Mouse (Mus musculus): ENCODE results near the gene Heatr4. TPM values are rescaled to one million over a fixed set of nuclear protein-coding genes. Genes with fewer than 3 reads are reported as not detected.

The Heatr4 gene
- total and polyA plus RNA-seq, 2 experiments from 2014 or later = 0.04 TPM; not detected in 1

DNA sequence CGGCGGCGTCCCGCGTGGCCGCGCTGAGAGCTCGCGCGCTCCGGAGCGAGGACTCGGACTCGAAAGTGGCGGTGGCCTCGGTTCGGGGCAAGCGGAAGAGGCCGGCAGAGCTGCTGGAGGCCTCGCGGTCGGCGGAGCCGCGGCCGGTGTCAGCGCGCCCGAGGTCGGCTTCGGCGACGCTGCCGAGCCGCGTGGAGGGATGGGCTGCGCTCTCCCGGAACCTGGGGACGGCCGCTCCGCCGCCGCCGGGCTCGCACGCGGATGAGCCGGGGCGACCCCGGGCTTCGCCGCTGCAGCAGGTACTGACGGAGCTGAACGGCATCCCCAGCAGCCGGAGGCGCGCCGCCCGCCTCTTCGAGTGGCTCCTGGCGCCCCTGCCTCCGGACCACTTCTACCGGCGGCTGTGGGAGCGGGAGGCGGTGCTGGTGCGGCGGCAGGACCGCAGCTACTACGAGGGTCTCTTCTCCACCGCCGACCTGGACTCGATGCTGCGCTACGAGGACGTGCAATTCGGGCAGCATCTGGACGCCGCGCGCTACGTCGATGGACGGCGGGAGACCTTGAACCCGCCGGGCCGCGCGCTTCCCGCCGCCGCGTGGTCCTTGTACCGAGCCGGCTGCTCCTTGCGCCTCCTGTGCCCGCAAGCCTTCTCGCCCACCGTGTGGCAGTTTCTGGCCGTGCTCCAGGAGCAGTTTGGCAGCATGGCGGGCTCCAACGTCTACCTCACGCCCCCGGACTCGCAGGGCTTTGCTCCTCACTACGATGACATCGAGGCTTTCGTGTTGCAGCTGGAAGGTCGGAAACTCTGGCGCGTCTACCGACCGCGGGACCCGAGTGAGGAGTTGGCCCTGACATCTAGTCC lies 33.6 kb downstream of the Heatr4 start:
- H3K9me3 ChIP-seq (replicated peaks; ENCODE audit: control insufficient read depth, low read length) = no peaks in the 10 kb centered on the region
- 0 out of 2 replicates have a peak, but pooled peaks cover 5% of the 10 kb centered on the region for H3K36me3 ChIP-seq (replicated peaks; ENCODE audit: control insufficient read depth, insufficient read depth, low read length)
- no peak for DNase-seq (ENCODE audit: low spot score)
- peak overlapping the region; percentile 100 for H3K4me2 ChIP-seq (ENCODE audit: low read depth, low read length)
- 1% methylated on average over 97 of the region's 116 CpGs for WGBS
- peak overlapping the region; percentile 75 for H3K4me3 ChIP-seq (ENCODE audit: low read depth, low read length)
- H3K9ac ChIP-seq (replicated peaks; ENCODE audit: low read depth, low read length) = peak overlapping the region; percentile 71
- H3K27ac ChIP-seq (ENCODE audit: low read depth) = peak overlapping the region; percentile 74
- TF ChIP-seq EP300 (IDR thresholded peaks at IDR 0.05; ENCODE audit: low read depth) (no peak), CTCF (IDR thresholded peaks at IDR 0.05; ENCODE audit: low read depth) (no peak)
- H3K4me1 ChIP-seq (ENCODE audit: control insufficient read depth, insufficient read depth) = peaks cover 14% of the 10 kb centered on the region
- ATAC-seq (ENCODE audit: insufficient read depth, low read depth) = peak; percentile 30
- no peaks in the 10 kb centered on the region for H3K27me3 ChIP-seq (ENCODE audit: control insufficient read depth, insufficient read depth, low read length)

DNA sequence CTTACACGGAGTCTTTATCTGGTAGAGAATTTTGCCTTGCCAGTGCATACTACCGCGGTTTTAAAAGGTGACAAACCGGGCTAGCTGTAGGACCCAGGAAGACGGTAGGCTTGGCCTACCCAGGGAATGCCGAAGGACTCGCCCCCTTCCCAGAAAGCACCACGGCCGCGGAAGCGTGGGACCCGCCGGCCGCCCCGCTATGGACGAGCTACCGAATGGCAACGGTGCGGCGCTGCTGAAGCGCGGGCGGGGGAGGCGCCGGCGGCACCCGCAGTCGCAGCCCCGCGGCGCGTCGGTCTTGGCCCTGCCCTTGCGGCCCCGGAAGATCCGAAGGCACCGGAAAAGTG lies 34.2 kb downstream of the Heatr4 start, which contains the start of gene Riox1:
TSS of gene Riox1 (plus strand) at position 116 of the 347 bp plus-strand sequence.
- H3K9ac ChIP-seq (replicated peaks; ENCODE audit: low read depth, low read length) = peak within 1 kb of the TSS; percentile 71
- 0 out of 2 replicates have a peak, but pooled peaks cover 5% of the 10 kb centered on the region for H3K36me3 ChIP-seq (replicated peaks; ENCODE audit: control insufficient read depth, insufficient read depth, low read length)
- H3K4me1 ChIP-seq (ENCODE audit: control insufficient read depth, insufficient read depth) = peaks cover 14% of the 10 kb centered on the region
- peak; percentile 93 for ATAC-seq (ENCODE audit: insufficient read depth, low read depth)
- TF ChIP-seq CTCF (IDR thresholded peaks at IDR 0.05; ENCODE audit: low read depth) (no peak), EP300 (IDR thresholded peaks at IDR 0.05; ENCODE audit: low read depth) (no peak)
- no peaks in the 10 kb centered on the region for H3K27me3 ChIP-seq (ENCODE audit: control insufficient read depth, insufficient read depth, low read length)
- H3K9me3 ChIP-seq (replicated peaks; ENCODE audit: control insufficient read depth, low read length) = no peaks in the 10 kb centered on the region
- peak within 1 kb of the TSS; percentile 75 for H3K4me3 ChIP-seq (ENCODE audit: low read depth, low read length)
- peak; percentile 90 for DNase-seq (ENCODE audit: low spot score)
- H3K4me2 ChIP-seq (ENCODE audit: low read depth, low read length) = peak within 1 kb of the TSS; percentile 100
- WGBS = under 1% methylated on average over 28 of the region's 37 CpGs
- H3K27ac ChIP-seq (ENCODE audit: low read depth) = peak within 1 kb of the TSS; percentile 74

DNA sequence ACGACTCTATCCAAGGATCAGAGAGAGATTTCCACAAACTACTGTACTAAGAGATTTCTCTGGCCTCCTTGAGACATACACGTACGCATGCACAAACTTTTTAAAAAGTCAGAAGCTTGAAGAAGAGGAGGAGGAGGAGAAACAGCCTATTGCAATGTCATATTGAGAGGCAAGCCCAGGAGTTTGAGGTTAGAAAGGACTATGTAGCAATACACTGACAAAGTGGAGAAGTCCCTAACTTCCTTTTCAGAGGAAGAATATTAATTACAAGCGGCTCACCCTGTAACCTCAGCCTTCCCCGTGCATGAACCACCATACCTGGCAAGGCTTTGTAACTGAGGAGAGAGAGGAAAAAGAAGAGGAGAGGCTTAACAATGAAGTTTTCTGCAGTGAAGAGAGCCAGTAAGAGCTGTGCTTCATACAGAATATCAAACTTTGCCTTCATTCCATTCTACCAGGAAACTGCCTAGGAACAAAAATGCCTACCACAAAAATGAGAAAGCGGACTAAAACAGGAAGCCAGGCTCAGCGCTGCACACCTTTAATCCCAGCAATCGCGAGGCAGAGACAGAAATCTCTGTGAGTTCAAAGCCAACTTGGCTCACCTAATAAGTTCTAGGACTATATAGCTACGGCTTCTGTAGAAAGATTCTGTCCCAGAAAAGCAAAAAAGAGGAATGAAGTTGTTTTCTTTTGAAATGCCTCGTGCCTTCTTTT lies 34.7 kb downstream of the Heatr4 start:
- peaks cover 14% of the 10 kb centered on the region for H3K4me1 ChIP-seq (ENCODE audit: control insufficient read depth, insufficient read depth)
- WGBS = 27% methylated on average over 11 of the region's 11 CpGs
- peak overlapping the region; percentile 71 for H3K9ac ChIP-seq (replicated peaks; ENCODE audit: low read depth, low read length)
- H3K4me3 ChIP-seq (ENCODE audit: low read depth, low read length) = peak overlapping the region; percentile 75
- H3K4me2 ChIP-seq (ENCODE audit: low read depth, low read length) = peak overlapping the region; percentile 100
- peak overlapping the region; percentile 74 for H3K27ac ChIP-seq (ENCODE audit: low read depth)
- no peaks in the 10 kb centered on the region for H3K9me3 ChIP-seq (replicated peaks; ENCODE audit: control insufficient read depth, low read length)
- TF ChIP-seq EP300 (IDR thresholded peaks at IDR 0.05; ENCODE audit: low read depth) (no peak), CTCF (IDR thresholded peaks at IDR 0.05; ENCODE audit: low read depth) (no peak)
- DNase-seq (ENCODE audit: low spot score) = no peak
- H3K36me3 ChIP-seq (replicated peaks; ENCODE audit: control insufficient read depth, insufficient read depth, low read length) = 0 out of 2 replicates have a peak, but pooled peaks cover 5% of the 10 kb centered on the region
- no peak for ATAC-seq (ENCODE audit: insufficient read depth, low read depth)
- H3K27me3 ChIP-seq (ENCODE audit: control insufficient read depth, insufficient read depth, low read length) = no peaks in the 10 kb centered on the region

DNA sequence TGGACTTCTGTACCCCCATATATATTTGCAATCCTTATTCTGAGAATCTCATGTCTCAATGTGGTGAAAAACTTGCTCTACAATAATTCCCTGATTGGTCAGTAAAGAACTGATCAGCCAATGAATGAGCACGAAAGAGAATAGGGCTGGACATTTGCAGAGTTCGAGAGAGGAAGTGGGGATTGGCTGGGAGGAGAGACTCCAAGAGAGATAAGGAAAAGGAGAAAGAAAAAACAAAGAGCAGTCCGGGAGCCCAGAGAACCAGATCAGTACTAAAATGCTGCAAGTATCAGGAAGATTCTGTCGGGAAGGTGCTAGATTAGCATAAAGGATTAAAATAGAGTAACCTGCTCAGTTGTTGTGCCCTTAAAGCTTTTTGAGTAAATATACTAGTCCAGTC lies 35.6 kb downstream of the Heatr4 start:
- no peak for TF ChIP-seq CTCF (IDR thresholded peaks at IDR 0.05; ENCODE audit: low read depth)
- no peak for TF ChIP-seq EP300 (IDR thresholded peaks at IDR 0.05; ENCODE audit: low read depth)
- Histone ChIP-seq H3K9me3 (replicated peaks; ENCODE audit: control insufficient read depth, low read length) (no peaks in the 10 kb centered on the region), H3K27me3 (ENCODE audit: control insufficient read depth, insufficient read depth, low read length) (no peaks in the 10 kb centered on the region), H3K27ac (ENCODE audit: low read depth) (no peak overlapping the region), H3K4me3 (ENCODE audit: low read depth, low read length) (no peak overlapping the region), H3K4me1 (ENCODE audit: control insufficient read depth, insufficient read depth) (peaks cover 14% of the 10 kb centered on the region), H3K36me3 (replicated peaks; ENCODE audit: control insufficient read depth, insufficient read depth, low read length) (0 out of 2 replicates have a peak, but pooled peaks cover 5% of the 10 kb centered on the region), H3K9ac (replicated peaks; ENCODE audit: low read depth, low read length) (no peak overlapping the region), H3K4me2 (ENCODE audit: low read depth, low read length) (no peak overlapping the region)
- DNase-seq (ENCODE audit: low spot score) (no peak), ATAC-seq (ENCODE audit: insufficient read depth, low read depth) (no peak)
- 51% methylated on average over 4 of the region's 4 CpGs for WGBS

DNA sequence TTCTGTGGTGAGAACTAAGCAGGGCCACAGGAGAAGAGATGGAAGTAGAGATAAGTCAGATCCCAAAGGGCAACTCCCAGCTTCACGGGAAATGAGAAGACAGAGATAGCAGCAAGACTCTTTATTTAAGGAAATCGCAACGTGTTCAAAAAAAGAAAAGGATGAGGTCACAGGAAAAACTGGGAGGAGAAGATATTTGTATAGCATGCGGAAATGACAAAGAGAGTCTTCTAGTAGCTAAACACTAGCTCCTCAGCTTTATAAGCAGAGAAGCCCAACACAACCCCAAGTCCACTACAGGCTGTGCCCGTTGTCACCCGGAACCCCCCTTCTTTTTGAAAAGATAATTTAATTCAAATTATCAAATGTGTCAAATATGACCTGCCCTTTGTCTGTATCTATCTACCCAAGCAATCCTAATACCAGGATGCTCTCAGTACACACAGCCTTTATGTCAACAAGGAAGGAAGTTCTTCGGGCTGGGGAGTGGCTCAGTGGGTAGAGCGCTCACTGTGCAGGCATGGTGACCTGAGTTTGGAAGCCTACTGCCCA lies 37.3 kb downstream of the Heatr4 start:
- H3K9me3 ChIP-seq (replicated peaks; ENCODE audit: control insufficient read depth, low read length) = no peaks in the 10 kb centered on the region
- H3K36me3 ChIP-seq (replicated peaks; ENCODE audit: control insufficient read depth, insufficient read depth, low read length) = no peaks in the 10 kb centered on the region
- 51% methylated on average over 8 of the region's 8 CpGs for WGBS
- peak overlapping the region; percentile 56 for H3K27ac ChIP-seq (ENCODE audit: low read depth)
- H3K4me1 ChIP-seq (ENCODE audit: control insufficient read depth, insufficient read depth) = peaks cover 11% of the 10 kb centered on the region
- no peak overlapping the region for H3K9ac ChIP-seq (replicated peaks; ENCODE audit: low read depth, low read length)
- H3K4me2 ChIP-seq (ENCODE audit: low read depth, low read length) = no peak overlapping the region
- peak; percentile 65; the same call in 1 of the 2 replicates for TF ChIP-seq EP300 (IDR thresholded peaks at IDR 0.05; ENCODE audit: low read depth)
- TF ChIP-seq CTCF (IDR thresholded peaks at IDR 0.05; ENCODE audit: low read depth) = no peak
- no peak overlapping the region for H3K4me3 ChIP-seq (ENCODE audit: low read depth, low read length)
- H3K27me3 ChIP-seq (ENCODE audit: control insufficient read depth, insufficient read depth, low read length) = no peaks in the 10 kb centered on the region
- DNase-seq (ENCODE audit: low spot score) (peak; percentile 50), ATAC-seq (ENCODE audit: insufficient read depth, low read depth) (no peak)
